Mouse (Mus musculus) cerebellum, adult 2 months (tissue): ENCODE measurements at regions not wholly inside any gene's neighbourhood (a gene's known extent, or its start where the extent isn't known, plus 50 kb on each side); places are given as distances from the start of the nearest gene placed in this dataset.

ENCODE experiments used
- CTCF ChIP-seq: fragments of 200-500 bp; IDR thresholded peaks from 2 replicates; pipeline ENCODE4 v1.5.1; 2011; ENCODE audit warnings: low read depth, mild to moderate bottlenecking, control low read depth, low read length, moderate library complexity, borderline replicate concordance; ENCODE audit not compliant: insufficient read depth
- POLR2A ChIP-seq: fragments of 200-500 bp; IDR thresholded peaks from 2 replicates; pipeline ENCODE4 v1.6.1; 2011; ENCODE audit warnings: low read length, control low read depth, borderline replicate concordance; ENCODE audit not compliant: insufficient read depth

DNA sequence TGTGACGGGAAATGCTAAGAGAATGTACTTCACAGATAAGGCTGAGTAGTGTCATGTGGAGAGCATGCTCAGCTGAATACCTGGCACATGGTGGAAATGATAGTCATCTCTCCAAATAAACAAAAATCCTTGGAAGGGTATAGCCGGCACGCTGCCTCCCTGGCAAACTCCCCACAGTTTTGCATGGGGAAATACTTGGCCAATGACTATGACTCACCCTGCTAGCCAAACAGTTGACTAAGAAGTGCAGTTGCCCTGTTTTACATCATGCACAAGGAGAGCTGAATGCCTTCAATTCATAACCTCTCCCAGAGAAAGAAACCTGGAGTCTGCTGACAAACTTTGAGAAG, 183.2 kb upstream of the Fmr1 start:
- no peak for TF ChIP-seq CTCF
- TF ChIP-seq POLR2A: no peak
